In genomic region chr13:107964616-107965015, GRCm38 (mm10) we compare ENCODE assay signal across 15 mouse cellular contexts.
"Had no signal": no experiment of that assay in that cellular context is flagged by ENCODE, and none has a peak within 500 bp of the region (broad histone marks: within the 10 kb centered on the region; RNA-seq: fewer than 3 reads in every experiment).

No protein-coding gene starts in this region.

- H3K9me3 ChIP-seq: limb, embryonic 15.5 days; liver, embryonic 13.5 days; lung, embryonic 15.5 days; megakaryocyte, embryonic 14.5 days; midbrain, embryonic 12.5 days had no signal

- H3K27me3 ChIP-seq: limb, embryonic 15.5 days; liver, embryonic 13.5 days; lung, embryonic 15.5 days had no signal

- H3K4me2 ChIP-seq: limb, embryonic 15.5 days; liver, embryonic 13.5 days; lung, embryonic 15.5 days; midbrain, embryonic 12.5 days had no signal

- H3K9ac ChIP-seq: limb, embryonic 15.5 days; liver, embryonic 13.5 days; liver, postnatal 0 days; lung, embryonic 15.5 days; midbrain, embryonic 12.5 days had no signal

- H3K27ac ChIP-seq: left cerebral cortex, adult 2 months; limb, embryonic 15.5 days; liver, embryonic 13.5 days; lung, embryonic 15.5 days; macrophage; midbrain, embryonic 12.5 days had no signal

- H3K4me1 ChIP-seq: limb, embryonic 15.5 days had no signal

- ATAC-seq: liver, postnatal 0 days had no signal

- DNase-seq: kidney, adult 11 months; kidney, postnatal 14 days; liver, embryonic 13.5 days; liver, postnatal 0 days; lung, postnatal 14 days; retina, postnatal 1 day; right cerebral cortex, postnatal 4 days; spleen, adult 18-20 months; thymus, postnatal 36 days had no signal

- H3K4me3 ChIP-seq: left cerebral cortex, adult 2 months; limb, embryonic 15.5 days; liver, embryonic 13.5 days; lung, embryonic 15.5 days; megakaryocyte, embryonic 14.5 days; midbrain, embryonic 12.5 days had no signal

- H3K36me3 ChIP-seq: limb, embryonic 15.5 days; liver, embryonic 13.5 days; lung, embryonic 15.5 days; midbrain, embryonic 12.5 days had no signal
